23 mouse cellular contexts compared by ENCODE assay signal in genomic region chr11:98325191-98325820, GRCm38 (mm10). TPM values are rescaled to one million over a fixed set of nuclear protein-coding genes. Genes with fewer than 3 reads are reported as not detected.
A peak's percentile ranks its signal among the peaks of the same experiment; 100 is the strongest.
DNase-seq lines count a peak whose midpoint lies in the region; ATAC-seq lines count a peak whose summit lies in the region.
"Had no signal": no experiment of that assay in that cellular context is flagged by ENCODE, and none has a peak within 500 bp of the region (broad histone marks: within the 10 kb centered on the region; RNA-seq: fewer than 3 reads in every experiment).

No protein-coding gene starts in this region.

- H3K4me1 ChIP-seq in midbrain, embryonic 14.5 days (ENCODE audit: control insufficient read depth, insufficient read depth, low read length), result peaks cover 8% of the 10 kb centered on the region; the same call in 1 of the 2 replicates
- peaks cover 16% of the 10 kb centered on the region for H3K4me1 ChIP-seq in midbrain, embryonic 11.5 days (ENCODE audit: control insufficient read depth, insufficient read depth, low read length)
- H3K4me1 ChIP-seq in forebrain, embryonic 13.5 days, result peaks cover 56% of the 10 kb centered on the region
- peaks cover 18% of the 10 kb centered on the region for H3K4me1 ChIP-seq in midbrain, embryonic 16.5 days (ENCODE audit: control insufficient read depth, insufficient read depth, low read length)

- H3K27ac ChIP-seq in midbrain, embryonic 14.5 days (replicated peaks; ENCODE audit: low read depth, low read length), result no peak overlapping the region
- no peak overlapping the region for H3K27ac ChIP-seq in midbrain, embryonic 11.5 days (ENCODE audit: low read depth, low read length)
- peak overlapping the region; percentile 95 for H3K27ac ChIP-seq in forebrain, embryonic 13.5 days
- no peak overlapping the region for H3K27ac ChIP-seq in midbrain, embryonic 16.5 days (ENCODE audit: low read length)
- H3K27ac ChIP-seq: embryonic facial prominence, embryonic 15.5 days; heart, embryonic 13.5 days; limb, embryonic 13.5 days; midbrain, embryonic 12.5 days had no signal

- H3K27me3 ChIP-seq in midbrain, embryonic 14.5 days (ENCODE audit: control insufficient read depth, insufficient read depth, low read length), result peaks cover 92% of the 10 kb centered on the region
- peaks cover 98% of the 10 kb centered on the region for H3K27me3 ChIP-seq in midbrain, embryonic 11.5 days (ENCODE audit: control insufficient read depth, insufficient read depth, low read length)
- peaks cover 99% of the 10 kb centered on the region for H3K27me3 ChIP-seq in forebrain, embryonic 13.5 days
- H3K27me3 ChIP-seq in midbrain, embryonic 16.5 days (ENCODE audit: control insufficient read depth, insufficient read depth, low read depth, low read length), result peaks cover 62% of the 10 kb centered on the region

- no peak for DNase-seq in midbrain, embryonic 14.5 days
- DNase-seq in midbrain, embryonic 11.5 days (ENCODE audit: low spot score, missing footprints), result no peak
- DNase-seq in cerebellum, postnatal 10 days, result peak; percentile 58 to 66
- DNase-seq in heart, adult 9 months (ENCODE audit: low spot score in 2 of 2), result no peak
- no peak for DNase-seq in adrenal gland, adult 18-20 months (ENCODE audit: low spot score in 2 of 2)
- no peak for DNase-seq in layer of hippocampus, postnatal 36 days
- DNase-seq: adrenal gland, postnatal 10 days; kidney, adult 8-10 months; lung, postnatal 36 days; retina, postnatal 1 day; thymus, postnatal 4 days had no signal

- no peaks in the 10 kb centered on the region for H3K9me3 ChIP-seq in midbrain, embryonic 14.5 days (ENCODE audit: control insufficient read depth, low read length)
- H3K9me3 ChIP-seq in midbrain, embryonic 11.5 days (ENCODE audit: control insufficient read depth, low read length), result no peaks in the 10 kb centered on the region
- no peaks in the 10 kb centered on the region for H3K9me3 ChIP-seq in forebrain, embryonic 13.5 days (replicated peaks)
- H3K9me3 ChIP-seq in midbrain, embryonic 16.5 days (replicated peaks; ENCODE audit: control insufficient read depth, low read length, poor library complexity, severe bottlenecking), result no peaks in the 10 kb centered on the region
- H3K9me3 ChIP-seq: embryonic facial prominence, embryonic 15.5 days; heart, embryonic 13.5 days; limb, embryonic 13.5 days; midbrain, embryonic 12.5 days had no signal

- H3K9ac ChIP-seq in midbrain, embryonic 14.5 days (replicated peaks; ENCODE audit: low read length), result no peak overlapping the region
- H3K9ac ChIP-seq in midbrain, embryonic 11.5 days (ENCODE audit: low read length), result no peak overlapping the region
- peak overlapping the region; percentile 84 for H3K9ac ChIP-seq in forebrain, embryonic 13.5 days
- H3K9ac ChIP-seq in midbrain, embryonic 16.5 days (ENCODE audit: low read depth, low read length), result no peak overlapping the region
- H3K9ac ChIP-seq: embryonic facial prominence, embryonic 15.5 days; heart, embryonic 13.5 days; limb, embryonic 13.5 days; midbrain, embryonic 12.5 days had no signal

- ATAC-seq in midbrain, embryonic 14.5 days (ENCODE audit: low FRiP score, low TSS enrichment), result no peak
- ATAC-seq in midbrain, embryonic 11.5 days (ENCODE audit: low FRiP score), result no peak
- no peak for ATAC-seq in forebrain, embryonic 13.5 days
- no peak for ATAC-seq in midbrain, embryonic 16.5 days

- WGBS in midbrain, embryonic 14.5 days, result 4% methylated on average over 14 of the region's 14 CpGs
- WGBS in midbrain, embryonic 11.5 days, result 5% methylated on average over 14 of the region's 14 CpGs
- 4% methylated on average over 14 of the region's 14 CpGs for WGBS in forebrain, embryonic 13.5 days
- WGBS in midbrain, embryonic 16.5 days, result 5% methylated on average over 14 of the region's 14 CpGs

- peak overlapping the region; percentile 8; the same call in 1 of the 2 replicates for H3K4me3 ChIP-seq in midbrain, embryonic 14.5 days (replicated peaks; ENCODE audit: low read depth, low read length)
- no peak overlapping the region for H3K4me3 ChIP-seq in midbrain, embryonic 11.5 days (ENCODE audit: low read depth, low read length)
- peak overlapping the region; percentile 57 for H3K4me3 ChIP-seq in forebrain, embryonic 13.5 days
- no peak overlapping the region; the same call in 1 of the 2 replicates for H3K4me3 ChIP-seq in midbrain, embryonic 16.5 days (ENCODE audit: low read depth, low read length)
- H3K4me3 ChIP-seq: embryonic facial prominence, embryonic 15.5 days; heart, embryonic 13.5 days; limb, embryonic 13.5 days; midbrain, embryonic 12.5 days had no signal

- no peaks in the 10 kb centered on the region for H3K36me3 ChIP-seq in midbrain, embryonic 14.5 days (ENCODE audit: control insufficient read depth, insufficient read depth, low read length)
- H3K36me3 ChIP-seq in midbrain, embryonic 11.5 days (ENCODE audit: control insufficient read depth, insufficient read depth, low read length), result no peaks in the 10 kb centered on the region
- H3K36me3 ChIP-seq in forebrain, embryonic 13.5 days (ENCODE audit: poor library complexity, severe bottlenecking), result no peaks in the 10 kb centered on the region
- H3K36me3 ChIP-seq in midbrain, embryonic 16.5 days (ENCODE audit: control insufficient read depth, insufficient read depth, low read length), result no peaks in the 10 kb centered on the region
- H3K36me3 ChIP-seq: embryonic facial prominence, embryonic 15.5 days; G1E; heart, embryonic 13.5 days; limb, embryonic 13.5 days; midbrain, embryonic 12.5 days had no signal

- peak overlapping the region; percentile 16 for H3K4me2 ChIP-seq in midbrain, embryonic 14.5 days (ENCODE audit: low read length)
- no peak overlapping the region for H3K4me2 ChIP-seq in midbrain, embryonic 11.5 days
- H3K4me2 ChIP-seq in forebrain, embryonic 13.5 days, result peak overlapping the region; percentile 55
- peak overlapping the region; percentile 25; the same call in 1 of the 2 replicates for H3K4me2 ChIP-seq in midbrain, embryonic 16.5 days (ENCODE audit: low read length)
- H3K4me2 ChIP-seq: embryonic facial prominence, embryonic 15.5 days; heart, embryonic 13.5 days; limb, embryonic 13.5 days; midbrain, embryonic 12.5 days had no signal

RNA-seq across cellular contexts. Expression of gene Neurod2, which starts 4.1 kb away (rescaled TPM):
- 10.9 and 12.7 TPM in 2 replicates for polyA plus RNA-seq in midbrain, embryonic 14.5 days (2014; fragmentation: Nextera tagmentation; extraction: Ambion mirVana)
- polyA plus RNA-seq in midbrain, embryonic 11.5 days (2014; fragmentation: Nextera tagmentation; extraction: Ambion mirVana), result 0.15 and 0.17 TPM in 2 replicates
- polyA plus RNA-seq in forebrain, embryonic 13.5 days (2015; fragmentation: Nextera tagmentation; extraction: Ambion mirVana), result 45.4 and 72.1 TPM in 2 replicates
- 4.5 and 5.6 TPM in 2 replicates for polyA plus RNA-seq in midbrain, embryonic 16.5 days (2015; fragmentation: Nextera tagmentation; extraction: Ambion mirVana)
- total RNA-seq in adrenal gland, adult 18-20 months (2021), result not detected
- 100 to 1,000 TPM; 156 to 162 TPM for total RNA-seq in layer of hippocampus, postnatal 36 days (2021)
- total RNA-seq: adrenal gland, postnatal 10 days; hematopoietic stem cell, adult 5-6 weeks; neutrophil, adult 5-6 weeks had no signal
- polyA plus RNA-seq: G1E; gonadal fat pad, adult 2 months; heart, embryonic 13.5 days; large intestine, adult 2 months; limb, embryonic 13.5 days; liver, embryonic 16.5 days had no signal

RNA-seq across cellular contexts. Expression of gene Ppp1r1b, which starts 22.9 kb away (rescaled TPM):
- 0.95 and 1.2 TPM in 2 replicates for polyA plus RNA-seq in midbrain, embryonic 14.5 days (2014; fragmentation: Nextera tagmentation; extraction: Ambion mirVana)
- polyA plus RNA-seq in midbrain, embryonic 11.5 days (2014; fragmentation: Nextera tagmentation; extraction: Ambion mirVana), result 0.78 and 0.91 TPM in 2 replicates
- 14.6 and 20.0 TPM in 2 replicates for polyA plus RNA-seq in forebrain, embryonic 13.5 days (2015; fragmentation: Nextera tagmentation; extraction: Ambion mirVana)
- polyA plus RNA-seq in midbrain, embryonic 16.5 days (2015; fragmentation: Nextera tagmentation; extraction: Ambion mirVana), result 2.4 and 2.9 TPM in 2 replicates
- under 1 TPM; 0.27 to 0.32 TPM for total RNA-seq in adrenal gland, adult 18-20 months (2021)
- total RNA-seq in layer of hippocampus, postnatal 36 days (2021), result 10 to 100 TPM; 48.8 to 50.8 TPM
- total RNA-seq: G1E; neutrophil, adult 5-6 weeks had no signal
- polyA plus RNA-seq: G1E had no signal

RNA-seq across cellular contexts. Expression of gene Stard3, which starts 32.9 kb away (rescaled TPM):
- polyA plus RNA-seq in midbrain, embryonic 14.5 days (2014; fragmentation: Nextera tagmentation; extraction: Ambion mirVana), result 34.5 and 36.0 TPM in 2 replicates
- polyA plus RNA-seq in midbrain, embryonic 11.5 days (2014; fragmentation: Nextera tagmentation; extraction: Ambion mirVana), result 39.7 and 41.5 TPM in 2 replicates
- polyA plus RNA-seq in forebrain, embryonic 13.5 days (2015; fragmentation: Nextera tagmentation; extraction: Ambion mirVana), result 44.0 and 45.5 TPM in 2 replicates
- 32.9 and 37.0 TPM in 2 replicates for polyA plus RNA-seq in midbrain, embryonic 16.5 days (2015; fragmentation: Nextera tagmentation; extraction: Ambion mirVana)
- total RNA-seq in adrenal gland, adult 18-20 months (2021), result 10 to 100 TPM; 23.4 to 24.4 TPM
- 10 to 100 TPM; 31.3 to 34.5 TPM for total RNA-seq in layer of hippocampus, postnatal 36 days (2021)

RNA-seq across cellular contexts. Expression of gene Tcap, which starts 58.3 kb away (rescaled TPM):
- 0.31 TPM in 1 of 2 replicates, not detected in the other for polyA plus RNA-seq in midbrain, embryonic 14.5 days (2014; fragmentation: Nextera tagmentation; extraction: Ambion mirVana)
- polyA plus RNA-seq in midbrain, embryonic 11.5 days (2014; fragmentation: Nextera tagmentation; extraction: Ambion mirVana), result not detected in 2 replicates
- 0.18 and 0.19 TPM in 2 replicates for polyA plus RNA-seq in forebrain, embryonic 13.5 days (2015; fragmentation: Nextera tagmentation; extraction: Ambion mirVana)
- 0.22 TPM in 1 of 2 replicates, not detected in the other for polyA plus RNA-seq in midbrain, embryonic 16.5 days (2015; fragmentation: Nextera tagmentation; extraction: Ambion mirVana)
- total RNA-seq in adrenal gland, adult 18-20 months (2021), result 1 to 10 TPM in 1 of 2 experiments, not detected in 1; 3.5 TPM
- 1 to 10 TPM in 1 of 2 experiments, under 1 TPM in 1; 0.83 to 1.4 TPM for total RNA-seq in layer of hippocampus, postnatal 36 days (2021)
- total RNA-seq: G1E; hematopoietic stem cell, adult 5-6 weeks; neutrophil, adult 5-6 weeks had no signal
- polyA plus RNA-seq: G1E had no signal

Comparison
In these comparisons a context has a peak if more than half of its experiments do, and no peak if none do; other contexts are left out.
1. H3K4me3 ChIP-seq: peak in midbrain, embryonic 14.5 days (single experiment) and forebrain, embryonic 13.5 days (single experiment); none in midbrain, embryonic 11.5 days (single experiment) and midbrain, embryonic 16.5 days (single experiment).
2. DNase-seq: peak in cerebellum, postnatal 10 days (2 of 2); none in midbrain, embryonic 14.5 days (single experiment), midbrain, embryonic 11.5 days (single experiment), heart, adult 9 months (0 of 2), adrenal gland, adult 18-20 months (0 of 2) and layer of hippocampus, postnatal 36 days (0 of 2).